Mouse (Mus musculus): ENCODE data around the gene Mbnl1. TPM values are rescaled to one million over a fixed set of nuclear protein-coding genes. Genes with fewer than 3 reads are reported as not detected.
"Not testable (repeated sequence)": the region's sequence is repeated elsewhere in the genome, so short reads cannot be mapped to it uniquely, and the experiment has no call there.

The Mbnl1 gene
- total RNA-seq (2014; rRNA removed) (71.4 and 90.8 TPM in 2 replicates), polyA plus RNA-seq (2015; fragmentation: Nextera tagmentation; extraction: Ambion mirVana) (52.7 and 56.2 TPM in 2 replicates)

DNA sequence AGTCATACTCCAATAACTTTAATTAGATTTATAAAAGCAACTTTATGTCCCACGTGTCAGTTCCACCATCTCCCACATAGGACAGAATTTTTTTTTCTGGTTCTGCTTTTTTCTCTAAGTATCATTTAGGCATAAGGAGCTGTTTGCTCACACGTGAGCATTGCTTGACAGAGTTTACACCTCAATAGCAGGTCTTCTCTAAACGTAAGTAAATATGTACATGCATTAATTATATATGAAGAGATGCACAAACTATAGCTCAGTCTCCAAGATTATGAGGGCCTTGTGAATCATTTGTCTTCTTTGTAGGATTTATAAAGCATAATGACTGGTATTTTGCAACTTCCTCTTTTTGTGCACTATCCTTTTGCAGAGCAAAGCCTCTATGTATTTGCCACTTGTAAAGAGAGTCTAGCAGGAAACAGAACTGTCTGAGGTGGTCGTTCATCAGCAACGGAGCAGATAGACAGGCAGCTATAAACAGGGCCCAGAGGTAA lies at the start of gene Mbnl1:
TSS of gene Mbnl1 (plus strand) at position 150 of the 497 bp plus-strand sequence.
- no peak for DNase-seq (ENCODE audit: low spot score)
- no peak within 1 kb of the TSS for H3K4me3 ChIP-seq (ENCODE audit: low read length)
- no peak within 1 kb of the TSS for H3K27ac ChIP-seq
- no peaks in the 10 kb centered on the region for H3K36me3 ChIP-seq (ENCODE audit: insufficient read depth, low read length)
- no peak within 1 kb of the TSS for H3K4me2 ChIP-seq (ENCODE audit: low read depth, low read length)
- TF ChIP-seq CTCF (IDR thresholded peaks at IDR 0.05; ENCODE audit: low read depth): no peak
- no peak for ATAC-seq
- WGBS: 68% methylated on average over 5 of the region's 5 CpGs
- H3K27me3 ChIP-seq (ENCODE audit: insufficient read depth, low read length): no peaks in the 10 kb centered on the region
- no peaks in the 10 kb centered on the region for H3K9me3 ChIP-seq (ENCODE audit: low read length)
- H3K4me1 ChIP-seq (ENCODE audit: insufficient read depth, low read length): no peaks in the 10 kb centered on the region
- no peak within 1 kb of the TSS for H3K9ac ChIP-seq (replicated peaks; ENCODE audit: low read length)

GRCm38 (mm10) chr3:60424148-60424547 lies 48.5 kb upstream of the Mbnl1 start:
- WGBS: 74% methylated on average over 1 of the region's 1 CpGs
- no peaks in the 10 kb centered on the region for H3K27me3 ChIP-seq (ENCODE audit: insufficient read depth, low read length)
- no peaks in the 10 kb centered on the region for H3K4me1 ChIP-seq (ENCODE audit: insufficient read depth, low read length)

DNA sequence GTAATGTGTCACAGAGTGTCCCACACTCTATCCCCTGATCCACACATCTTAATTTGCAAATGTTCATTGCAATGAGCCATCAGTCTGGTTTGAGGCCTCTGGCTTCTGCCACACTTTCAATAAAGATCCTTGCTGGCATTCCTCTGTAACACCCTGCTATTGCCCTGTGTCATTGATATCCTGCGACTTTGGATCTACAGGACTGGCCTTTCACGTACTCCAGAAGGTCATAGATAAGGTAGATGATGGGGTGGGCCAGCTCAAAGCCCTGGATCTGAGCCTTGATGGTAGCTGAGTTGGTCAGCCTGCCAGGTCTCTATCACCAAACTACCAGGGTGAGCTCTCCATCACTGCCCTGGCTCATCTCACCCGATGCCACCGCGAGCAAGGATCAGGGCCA lies 43.6 kb upstream of the Mbnl1 start:
- DNase-seq (ENCODE audit: low spot score): no peak
- 96% methylated on average over 5 of the region's 5 CpGs for WGBS
- Histone ChIP-seq H3K36me3 (ENCODE audit: insufficient read depth, low read length) (no peaks in the 10 kb centered on the region), H3K27ac (no peak overlapping the region), H3K4me2 (ENCODE audit: low read depth, low read length) (no peak overlapping the region), H3K4me1 (ENCODE audit: insufficient read depth, low read length) (no peaks in the 10 kb centered on the region), H3K9ac (replicated peaks; ENCODE audit: low read length) (no peak overlapping the region), H3K9me3 (ENCODE audit: low read length) (no peaks in the 10 kb centered on the region), H3K27me3 (ENCODE audit: insufficient read depth, low read length) (no peaks in the 10 kb centered on the region), H3K4me3 (ENCODE audit: low read length) (no peak overlapping the region)
- ATAC-seq: no peak
- no peak for TF ChIP-seq CTCF (IDR thresholded peaks at IDR 0.05; ENCODE audit: low read depth)

More at GRCm38 (mm10) chr3:60424148-60424547, 48.5 kb upstream of the Mbnl1 start:
- Histone ChIP-seq H3K4me3 (ENCODE audit: low read length) (no peak overlapping the region), H3K27ac (no peak overlapping the region), H3K36me3 (ENCODE audit: insufficient read depth, low read length) (no peaks in the 10 kb centered on the region), H3K4me2 (ENCODE audit: low read depth, low read length) (no peak overlapping the region), H3K9ac (replicated peaks; ENCODE audit: low read length) (no peak overlapping the region), H3K9me3 (ENCODE audit: low read length) (no peaks in the 10 kb centered on the region)
- no peak for ATAC-seq
- no peak for DNase-seq (ENCODE audit: low spot score)
- no peak for TF ChIP-seq CTCF (IDR thresholded peaks at IDR 0.05; ENCODE audit: low read depth)

DNA sequence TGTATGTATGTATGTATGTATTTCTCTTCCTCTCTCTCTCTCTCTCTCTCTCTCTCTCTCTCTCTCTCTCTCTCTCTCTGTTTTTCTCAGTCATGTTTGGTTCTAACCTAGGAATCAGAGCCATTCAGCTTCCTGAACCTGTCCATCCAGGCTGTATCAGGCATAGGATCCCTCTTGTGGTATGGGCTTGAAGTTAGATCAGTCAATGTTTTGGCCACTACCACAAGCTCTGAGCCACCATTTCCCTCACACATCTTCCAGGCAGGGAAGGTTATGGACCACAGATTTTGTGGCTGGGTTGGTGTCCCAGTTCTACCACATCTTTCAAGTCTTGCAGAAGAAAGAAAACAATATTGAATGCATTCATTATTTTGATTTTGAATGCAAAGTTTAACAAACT lies 35.4 kb upstream of the Mbnl1 start:
- H3K36me3 ChIP-seq (ENCODE audit: insufficient read depth, low read length): no peaks in the 10 kb centered on the region
- no peak overlapping the region for H3K4me2 ChIP-seq (ENCODE audit: low read depth, low read length)
- no peak for TF ChIP-seq CTCF (IDR thresholded peaks at IDR 0.05; ENCODE audit: low read depth)
- no peaks in the 10 kb centered on the region for H3K9me3 ChIP-seq (ENCODE audit: low read length)
- H3K27me3 ChIP-seq (ENCODE audit: insufficient read depth, low read length): no peaks in the 10 kb centered on the region
- ATAC-seq (no peak), DNase-seq (ENCODE audit: low spot score) (no peak)
- no peak overlapping the region for H3K4me3 ChIP-seq (ENCODE audit: low read length)
- H3K27ac ChIP-seq: no peak overlapping the region
- H3K4me1 ChIP-seq (ENCODE audit: insufficient read depth, low read length): no peaks in the 10 kb centered on the region
- H3K9ac ChIP-seq (replicated peaks; ENCODE audit: low read length): no peak overlapping the region

DNA sequence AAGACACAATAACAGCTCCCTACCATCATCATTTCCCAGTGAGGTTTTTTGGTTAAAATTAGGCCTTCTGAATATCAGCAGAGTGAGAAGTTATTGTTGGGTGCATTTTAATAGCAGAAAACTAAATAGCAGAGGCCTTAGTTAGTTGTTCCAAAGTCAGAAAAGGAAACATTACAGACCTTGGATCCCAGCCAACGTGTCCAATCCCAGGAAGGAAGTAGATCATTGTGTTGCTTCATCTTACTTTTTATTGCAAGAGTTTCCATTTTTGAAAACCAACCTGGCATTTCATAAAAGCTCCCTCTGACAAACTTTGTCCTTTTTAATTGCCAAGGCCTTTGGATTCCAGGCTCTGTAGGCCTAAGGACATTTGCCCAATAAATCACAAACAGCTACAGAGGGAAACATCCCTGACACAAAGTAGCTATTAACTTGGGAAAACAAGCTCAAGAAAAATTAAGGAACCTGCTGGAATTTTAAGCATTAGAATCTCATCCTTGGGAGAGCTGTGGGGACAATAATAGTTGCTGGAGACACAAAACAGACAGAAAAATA lies 34.9 kb upstream of the Mbnl1 start:
- ATAC-seq (no peak), DNase-seq (ENCODE audit: low spot score) (no peak)
- Histone ChIP-seq H3K27ac (no peak overlapping the region), H3K4me3 (ENCODE audit: low read length) (no peak overlapping the region), H3K36me3 (ENCODE audit: insufficient read depth, low read length) (no peaks in the 10 kb centered on the region), H3K4me1 (ENCODE audit: insufficient read depth, low read length) (no peaks in the 10 kb centered on the region), H3K4me2 (ENCODE audit: low read depth, low read length) (no peak overlapping the region), H3K27me3 (ENCODE audit: insufficient read depth, low read length) (no peaks in the 10 kb centered on the region), H3K9me3 (ENCODE audit: low read length) (no peaks in the 10 kb centered on the region), H3K9ac (replicated peaks; ENCODE audit: low read length) (no peak overlapping the region)
- WGBS: 76% methylated on average over 1 of the region's 1 CpGs
- no peak for TF ChIP-seq CTCF (IDR thresholded peaks at IDR 0.05; ENCODE audit: low read depth)

- H3K27me3 ChIP-seq (ENCODE audit: insufficient read depth, low read length): no peaks in the 10 kb centered on the region
- H3K4me1 ChIP-seq (ENCODE audit: insufficient read depth, low read length): no peaks in the 10 kb centered on the region
- no peak for TF ChIP-seq CTCF (IDR thresholded peaks at IDR 0.05; ENCODE audit: low read depth)
- WGBS: 89% methylated on average over 1 of the region's 1 CpGs
- H3K4me2 ChIP-seq (ENCODE audit: low read depth, low read length): no peak overlapping the region
- no peak overlapping the region for H3K4me3 ChIP-seq (ENCODE audit: low read length)
- H3K36me3 ChIP-seq (ENCODE audit: insufficient read depth, low read length): no peaks in the 10 kb centered on the region
- H3K27ac ChIP-seq: no peak overlapping the region
- ATAC-seq: no peak
- no peak for DNase-seq (ENCODE audit: low spot score)
- no peak overlapping the region for H3K9ac ChIP-seq (replicated peaks; ENCODE audit: low read length)
- H3K9me3 ChIP-seq (ENCODE audit: low read length): no peaks in the 10 kb centered on the region
These were observed 33.9 kb upstream of the Mbnl1 start for GRCm38 (mm10) chr3:60438715-60439114.

- Histone ChIP-seq H3K27me3 (ENCODE audit: insufficient read depth, low read length) (no peaks in the 10 kb centered on the region), H3K4me2 (ENCODE audit: low read depth, low read length) (no peak overlapping the region), H3K9me3 (ENCODE audit: low read length) (no peaks in the 10 kb centered on the region), H3K4me3 (ENCODE audit: low read length) (no peak overlapping the region), H3K4me1 (ENCODE audit: insufficient read depth, low read length) (no peaks in the 10 kb centered on the region), H3K36me3 (ENCODE audit: insufficient read depth, low read length) (no peaks in the 10 kb centered on the region), H3K9ac (replicated peaks; ENCODE audit: low read length) (no peak overlapping the region), H3K27ac (no peak overlapping the region)
- TF ChIP-seq CTCF (IDR thresholded peaks at IDR 0.05; ENCODE audit: low read depth): no peak
- WGBS: 77% methylated on average over 6 of the region's 6 CpGs
- DNase-seq (ENCODE audit: low spot score) (no peak), ATAC-seq (no peak)
These were observed 10.7 kb upstream of the Mbnl1 start for GRCm38 (mm10) chr3:60461828-60462521.

GRCm38 (mm10) chr3:60468667-60469066 lies 4.0 kb upstream of the Mbnl1 start:
- not testable (repeated sequence) for H3K36me3 ChIP-seq (ENCODE audit: insufficient read depth, low read length); H3K4me2 ChIP-seq (ENCODE audit: low read depth, low read length); ATAC-seq; H3K4me1 ChIP-seq (ENCODE audit: insufficient read depth, low read length); H3K27me3 ChIP-seq (ENCODE audit: insufficient read depth, low read length); H3K9ac ChIP-seq (replicated peaks; ENCODE audit: low read length); H3K9me3 ChIP-seq (ENCODE audit: low read length); H3K27ac ChIP-seq; DNase-seq (ENCODE audit: low spot score); H3K4me3 ChIP-seq (ENCODE audit: low read length)
- WGBS: 79% methylated on average over 2 of the region's 3 CpGs

- H3K36me3 ChIP-seq (ENCODE audit: insufficient read depth, low read length); H3K4me2 ChIP-seq (ENCODE audit: low read depth, low read length); H3K9ac ChIP-seq (replicated peaks; ENCODE audit: low read length); H3K4me3 ChIP-seq (ENCODE audit: low read length); H3K9me3 ChIP-seq (ENCODE audit: low read length); H3K4me1 ChIP-seq (ENCODE audit: insufficient read depth, low read length); H3K27me3 ChIP-seq (ENCODE audit: insufficient read depth, low read length); ATAC-seq; H3K27ac ChIP-seq; DNase-seq (ENCODE audit: low spot score): not testable (repeated sequence)
- WGBS: 68% methylated on average over 2 of the region's 3 CpGs
These were observed 3.3 kb upstream of the Mbnl1 start for GRCm38 (mm10) chr3:60469170-60469805.

Data from hindbrain, postnatal 0 days (tissue).